Mouse (Mus musculus): Measurements from ENCODE around the gene Polr3b. TPM values are rescaled to one million over a fixed set of nuclear protein-coding genes. Genes with fewer than 3 reads are reported as not detected.

The Polr3b gene
- polyA plus RNA-seq, 1 experiment from 2014 or later, result 15.7 TPM

DNA sequence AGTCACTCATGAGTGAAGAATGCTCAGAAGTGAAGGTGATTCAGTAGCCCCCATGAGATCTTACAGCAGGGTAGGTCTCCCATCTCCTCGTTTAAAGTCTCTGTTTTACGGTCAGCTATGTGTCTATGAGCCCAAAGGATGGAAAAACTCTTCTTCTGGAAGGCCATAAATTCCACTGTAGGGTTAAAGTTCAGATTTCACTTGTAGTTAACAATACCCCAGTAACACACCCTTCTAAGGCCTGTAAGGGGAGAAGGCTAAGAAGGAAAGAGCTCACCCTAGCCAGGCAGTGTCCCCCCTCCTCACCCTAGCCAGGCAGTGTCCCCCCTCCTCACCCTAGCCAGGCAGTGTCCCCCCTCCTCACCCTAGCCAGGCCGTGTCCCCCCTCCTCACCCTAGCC is 69.6 kb downstream of the Polr3b start:
- H3K4me1 ChIP-seq (replicated peaks; ENCODE audit: control insufficient read depth, insufficient read depth, low read length), result no peaks in the 10 kb centered on the region
- H3K9ac ChIP-seq (replicated peaks; ENCODE audit: low read depth, low read length), result no peak overlapping the region
- no peak overlapping the region for H3K27ac ChIP-seq (ENCODE audit: low read length)
- H3K27me3 ChIP-seq (replicated peaks; ENCODE audit: control insufficient read depth, insufficient read depth, low read length), result no peaks in the 10 kb centered on the region
- 69% methylated on average over 3 of the region's 3 CpGs for WGBS
- no peak overlapping the region for H3K4me3 ChIP-seq (replicated peaks; ENCODE audit: low read length)
- H3K4me2 ChIP-seq (ENCODE audit: low read length), result no peak overlapping the region
- ATAC-seq, result no peak
- H3K36me3 ChIP-seq (ENCODE audit: control insufficient read depth, insufficient read depth), result no peaks in the 10 kb centered on the region
- H3K9me3 ChIP-seq (ENCODE audit: control insufficient read depth, low read length), result no peaks in the 10 kb centered on the region

- Histone ChIP-seq H3K9me3 (ENCODE audit: control insufficient read depth, low read length) (no peaks in the 10 kb centered on the region), H3K4me1 (replicated peaks; ENCODE audit: control insufficient read depth, insufficient read depth, low read length) (no peaks in the 10 kb centered on the region), H3K4me2 (ENCODE audit: low read length) (no peak overlapping the region), H3K9ac (replicated peaks; ENCODE audit: low read depth, low read length) (no peak overlapping the region), H3K27me3 (replicated peaks; ENCODE audit: control insufficient read depth, insufficient read depth, low read length) (no peaks in the 10 kb centered on the region), H3K4me3 (replicated peaks; ENCODE audit: low read length) (no peak overlapping the region), H3K36me3 (ENCODE audit: control insufficient read depth, insufficient read depth) (peaks cover 6% of the 10 kb centered on the region; the same call in 1 of the 2 replicates), H3K27ac (ENCODE audit: low read length) (no peak overlapping the region)
- 70% methylated on average over 8 of the region's 8 CpGs for WGBS
- 0 out of 2 replicates have a peak, but pooled peaks have one; percentile 38 for ATAC-seq
Measured at GRCm38 (mm10) chr10:84693841-84694638, 71.9 kb downstream of the Polr3b start.

DNA sequence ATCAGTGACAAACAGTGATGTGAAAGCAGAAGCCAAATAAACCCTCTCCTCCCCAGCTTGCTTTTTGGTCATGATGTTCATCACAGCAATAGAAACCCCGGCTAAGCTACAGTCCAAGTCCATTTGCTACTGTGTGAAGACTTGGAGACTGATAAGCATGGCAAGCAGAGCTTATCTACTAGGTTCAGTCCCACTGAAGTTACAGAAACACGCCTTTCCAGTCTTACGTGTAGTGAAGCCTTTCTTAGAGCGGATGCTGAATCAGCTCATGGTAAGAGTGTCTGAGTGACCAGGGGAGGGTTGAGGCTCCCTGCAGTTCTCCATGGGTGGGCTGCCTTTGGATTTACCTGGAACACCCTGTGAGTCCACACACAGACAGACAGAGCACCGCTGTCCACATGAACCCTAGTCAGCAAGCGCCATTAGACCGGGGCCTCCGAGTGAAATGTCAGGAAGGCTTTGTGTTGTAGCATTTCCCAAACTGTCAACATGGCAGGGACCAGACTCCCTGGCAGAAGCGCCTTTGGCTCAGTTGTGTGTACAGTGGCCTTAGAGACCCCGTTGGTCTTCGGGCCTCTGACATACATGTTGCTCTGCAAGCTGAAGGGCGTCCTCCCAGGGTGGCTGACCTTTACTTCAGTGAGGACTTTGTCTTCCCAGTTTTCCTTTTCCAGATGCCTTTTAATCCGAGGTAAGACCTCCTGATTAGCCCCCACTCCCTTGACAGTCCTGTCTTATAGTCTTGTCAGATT is 78.3 kb downstream of the Polr3b start:
- Histone ChIP-seq H3K27me3 (replicated peaks; ENCODE audit: control insufficient read depth, insufficient read depth, low read length) (no peaks in the 10 kb centered on the region), H3K4me3 (replicated peaks; ENCODE audit: low read length) (no peak overlapping the region), H3K4me2 (ENCODE audit: low read length) (no peak overlapping the region), H3K9ac (replicated peaks; ENCODE audit: low read depth, low read length) (no peak overlapping the region), H3K4me1 (replicated peaks; ENCODE audit: control insufficient read depth, insufficient read depth, low read length) (no peaks in the 10 kb centered on the region), H3K36me3 (ENCODE audit: control insufficient read depth, insufficient read depth) (peaks cover 6% of the 10 kb centered on the region), H3K27ac (ENCODE audit: low read length) (no peak overlapping the region), H3K9me3 (ENCODE audit: control insufficient read depth, low read length) (no peaks in the 10 kb centered on the region)
- 90% methylated on average over 13 of the region's 13 CpGs for WGBS
- no peak for ATAC-seq

- Histone ChIP-seq H3K4me2 (ENCODE audit: low read length) (no peak overlapping the region), H3K36me3 (ENCODE audit: control insufficient read depth, insufficient read depth) (peaks cover 6% of the 10 kb centered on the region), H3K4me1 (replicated peaks; ENCODE audit: control insufficient read depth, insufficient read depth, low read length) (no peaks in the 10 kb centered on the region), H3K9me3 (ENCODE audit: control insufficient read depth, low read length) (no peaks in the 10 kb centered on the region), H3K27me3 (replicated peaks; ENCODE audit: control insufficient read depth, insufficient read depth, low read length) (no peaks in the 10 kb centered on the region), H3K4me3 (replicated peaks; ENCODE audit: low read length) (no peak overlapping the region), H3K27ac (ENCODE audit: low read length) (no peak overlapping the region), H3K9ac (replicated peaks; ENCODE audit: low read depth, low read length) (no peak overlapping the region)
- WGBS, result 90% methylated on average over 8 of the region's 8 CpGs
- no peak for ATAC-seq
Measured at GRCm38 (mm10) chr10:84701110-84701509, 79.0 kb downstream of the Polr3b start.

DNA sequence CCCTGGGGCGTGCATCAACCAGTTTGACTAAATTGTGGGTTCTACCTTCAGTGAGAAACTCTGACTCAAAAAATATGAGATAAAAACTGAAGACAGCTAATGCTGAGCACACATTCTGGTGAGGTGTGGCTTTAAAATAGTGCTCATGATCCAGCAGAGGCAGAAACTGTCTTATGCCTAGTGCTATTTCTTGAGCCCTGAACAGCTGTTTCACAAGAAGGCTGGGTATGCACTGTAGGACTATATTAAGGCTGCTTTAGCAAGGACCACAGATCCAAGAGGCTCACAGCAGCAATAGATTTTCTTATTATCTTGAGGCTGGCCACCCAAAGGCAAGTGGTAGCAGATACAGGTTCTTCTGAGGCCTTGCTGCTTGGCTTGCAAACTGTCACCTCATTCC is 80.0 kb downstream of the Polr3b start:
- Histone ChIP-seq H3K27me3 (replicated peaks; ENCODE audit: control insufficient read depth, insufficient read depth, low read length) (no peaks in the 10 kb centered on the region), H3K4me1 (replicated peaks; ENCODE audit: control insufficient read depth, insufficient read depth, low read length) (peaks cover 2% of the 10 kb centered on the region; the same call in 1 of the 2 replicates), H3K9ac (replicated peaks; ENCODE audit: low read depth, low read length) (no peak overlapping the region), H3K36me3 (ENCODE audit: control insufficient read depth, insufficient read depth) (peaks cover 6% of the 10 kb centered on the region), H3K4me2 (ENCODE audit: low read length) (no peak overlapping the region), H3K4me3 (replicated peaks; ENCODE audit: low read length) (no peak overlapping the region), H3K9me3 (ENCODE audit: control insufficient read depth, low read length) (no peaks in the 10 kb centered on the region), H3K27ac (ENCODE audit: low read length) (no peak overlapping the region)
- 92% methylated on average over 1 of the region's 1 CpGs for WGBS
- no peak for ATAC-seq

GRCm38 (mm10) chr10:84704594-84704993 is 82.5 kb downstream of the Polr3b start:
- 97% methylated on average over 1 of the region's 1 CpGs for WGBS
- H3K36me3 ChIP-seq (ENCODE audit: control insufficient read depth, insufficient read depth), result no peaks in the 10 kb centered on the region; the same call in 1 of the 2 replicates

GRCm38 (mm10) chr10:84705234-84705633 is 83.1 kb downstream of the Polr3b start:
- Histone ChIP-seq H3K36me3 (ENCODE audit: control insufficient read depth, insufficient read depth) (no peaks in the 10 kb centered on the region; the same call in 1 of the 2 replicates), H3K4me3 (replicated peaks; ENCODE audit: low read length) (no peak overlapping the region), H3K4me2 (ENCODE audit: low read length) (no peak overlapping the region), H3K9me3 (ENCODE audit: control insufficient read depth, low read length) (no peaks in the 10 kb centered on the region), H3K9ac (replicated peaks; ENCODE audit: low read depth, low read length) (no peak overlapping the region), H3K4me1 (replicated peaks; ENCODE audit: control insufficient read depth, insufficient read depth, low read length) (peaks cover 2% of the 10 kb centered on the region; the same call in 1 of the 2 replicates), H3K27me3 (replicated peaks; ENCODE audit: control insufficient read depth, insufficient read depth, low read length) (no peaks in the 10 kb centered on the region), H3K27ac (ENCODE audit: low read length) (no peak overlapping the region)
- ATAC-seq, result no peak
- 97% methylated on average over 7 of the region's 7 CpGs for WGBS

More at GRCm38 (mm10) chr10:84704594-84704993, 82.5 kb downstream of the Polr3b start:
- H3K4me3 ChIP-seq (replicated peaks; ENCODE audit: low read length), result no peak overlapping the region
- H3K27me3 ChIP-seq (replicated peaks; ENCODE audit: control insufficient read depth, insufficient read depth, low read length), result no peaks in the 10 kb centered on the region
- H3K4me2 ChIP-seq (ENCODE audit: low read length), result no peak overlapping the region
- H3K27ac ChIP-seq (ENCODE audit: low read length), result no peak overlapping the region
- ATAC-seq, result no peak
- H3K4me1 ChIP-seq (replicated peaks; ENCODE audit: control insufficient read depth, insufficient read depth, low read length), result peaks cover 2% of the 10 kb centered on the region; the same call in 1 of the 2 replicates
- H3K9me3 ChIP-seq (ENCODE audit: control insufficient read depth, low read length), result no peaks in the 10 kb centered on the region
- no peak overlapping the region for H3K9ac ChIP-seq (replicated peaks; ENCODE audit: low read depth, low read length)

GRCm38 (mm10) chr10:84706543-84706942 is 84.5 kb downstream of the Polr3b start:
- Histone ChIP-seq H3K4me2 (ENCODE audit: low read length) (no peak overlapping the region), H3K9me3 (ENCODE audit: control insufficient read depth, low read length) (no peaks in the 10 kb centered on the region), H3K36me3 (ENCODE audit: control insufficient read depth, insufficient read depth) (no peaks in the 10 kb centered on the region), H3K27ac (ENCODE audit: low read length) (no peak overlapping the region), H3K4me3 (replicated peaks; ENCODE audit: low read length) (no peak overlapping the region), H3K27me3 (replicated peaks; ENCODE audit: control insufficient read depth, insufficient read depth, low read length) (no peaks in the 10 kb centered on the region), H3K9ac (replicated peaks; ENCODE audit: low read depth, low read length) (no peak overlapping the region), H3K4me1 (replicated peaks; ENCODE audit: control insufficient read depth, insufficient read depth, low read length) (peaks cover 8% of the 10 kb centered on the region)
- no peak for ATAC-seq
- WGBS, result 36% methylated on average over 8 of the region's 8 CpGs

- no peaks in the 10 kb centered on the region for H3K36me3 ChIP-seq (ENCODE audit: control insufficient read depth, insufficient read depth)
- no peak overlapping the region for H3K4me2 ChIP-seq (ENCODE audit: low read length)
- no peaks in the 10 kb centered on the region for H3K9me3 ChIP-seq (ENCODE audit: control insufficient read depth, low read length)
- H3K4me3 ChIP-seq (replicated peaks; ENCODE audit: low read length), result no peak overlapping the region
- H3K27me3 ChIP-seq (replicated peaks; ENCODE audit: control insufficient read depth, insufficient read depth, low read length), result no peaks in the 10 kb centered on the region
- H3K9ac ChIP-seq (replicated peaks; ENCODE audit: low read depth, low read length), result no peak overlapping the region
- ATAC-seq, result no peak
- H3K27ac ChIP-seq (ENCODE audit: low read length), result no peak overlapping the region
- 11% methylated on average over 6 of the region's 6 CpGs for WGBS
- H3K4me1 ChIP-seq (replicated peaks; ENCODE audit: control insufficient read depth, insufficient read depth, low read length), result peaks cover 8% of the 10 kb centered on the region
Measured at GRCm38 (mm10) chr10:84707226-84707625, 85.1 kb downstream of the Polr3b start.
